Mouse (Mus musculus): Measurements from ENCODE around the gene Itga2.

DNA sequence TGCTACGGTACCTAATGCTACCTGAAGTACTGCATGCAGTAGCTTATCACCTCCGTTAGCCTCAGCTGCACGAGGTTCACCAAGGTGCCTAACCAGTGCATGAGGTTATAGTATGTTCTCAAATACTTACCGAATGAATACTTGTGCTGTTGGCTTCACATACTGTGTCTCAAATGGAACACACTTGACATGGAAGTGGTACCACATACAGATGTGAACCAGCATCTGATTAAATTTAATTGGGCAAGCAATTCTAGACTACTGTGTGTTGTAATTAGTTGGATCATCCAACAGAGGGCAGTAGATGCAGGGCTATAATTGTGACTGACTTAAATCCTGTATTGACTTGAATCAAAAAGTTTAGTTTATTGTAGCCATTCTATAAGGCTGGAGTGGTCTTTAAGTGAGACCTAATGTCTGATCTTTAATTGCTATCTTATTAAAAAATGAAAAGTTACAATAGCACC is 100.5 kb downstream of the Itga2 start:
- no peak for TF ChIP-seq GATA1 (IDR thresholded peaks at IDR 0.05; ENCODE audit: borderline replicate concordance, low read length)
- no peak for TF ChIP-seq FLI1 (IDR thresholded peaks at IDR 0.05; ENCODE audit: low read length)
